Mouse (Mus musculus) lung, adult 2 months (tissue): ENCODE measurements around the gene Ttc23.

Experiments used
- CTCF ChIP-seq: fragments of 200-500 bp; IDR thresholded peaks from 2 replicates; pipeline ENCODE4 v1.5.1; 2011; ENCODE audit warnings: mild to moderate bottlenecking, low read length, control low read depth; ENCODE audit not compliant: insufficient read depth
- POLR2A ChIP-seq: fragments of 200-500 bp; IDR thresholded peaks from 2 replicates; pipeline ENCODE4 v1.6.1; 2011; ENCODE audit warnings: low read depth, mild to moderate bottlenecking, control low read depth, low read length, borderline replicate concordance; ENCODE audit errors: extremely low read depth

GRCm38 (mm10) chr7:67776636-67777305 is 129.6 kb downstream of the Ttc23 start:
- TF ChIP-seq CTCF (no peak), POLR2A (no peak)
